Mouse (Mus musculus) telencephalon, adult 2 months (tissue): ENCODE measurements around the gene Ndufaf1.
A peak's percentile ranks its signal among the peaks of the same experiment; 100 is the strongest.
"Not testable (repeated sequence)": the region's sequence is repeated elsewhere in the genome, so short reads cannot be mapped to it uniquely, and the experiment has no call there.

Source experiments
- DNase-seq: peaks from one replicate; pipeline ENCODE4 v3.0.0-alpha.2; 2011; ENCODE audit warnings: low read depth, low spot score

The Ndufaf1 gene

GRCm38 (mm10) chr2:119662220-119663182 lies at the start of gene Ndufaf1:
Gene Ndufaf1, minus strand, starts transcription at chr2:119662827.
- DNase-seq, result peak; percentile 82

- no peak for DNase-seq
These were observed 47.4 kb upstream of the Ndufaf1 start for GRCm38 (mm10) chr2:119710011-119710410.

- DNase-seq, result no peak
These were observed 45.0 kb upstream of the Ndufaf1 start for GRCm38 (mm10) chr2:119707676-119708075.

GRCm38 (mm10) chr2:119703171-119703570 lies 40.5 kb upstream of the Ndufaf1 start:
- DNase-seq, result no peak

GRCm38 (mm10) chr2:119699962-119700361 lies 37.3 kb upstream of the Ndufaf1 start:
- peak; percentile 28 for DNase-seq

- no peak for DNase-seq
These were observed 35.8 kb upstream of the Ndufaf1 start for GRCm38 (mm10) chr2:119698472-119698871.

GRCm38 (mm10) chr2:119696111-119696510 lies 33.5 kb upstream of the Ndufaf1 start:
- no peak for DNase-seq

GRCm38 (mm10) chr2:119694826-119695225 lies 32.2 kb upstream of the Ndufaf1 start:
- DNase-seq, result no peak

GRCm38 (mm10) chr2:119692003-119692701 lies 29.5 kb upstream of the Ndufaf1 start:
- DNase-seq, result no peak

GRCm38 (mm10) chr2:119683706-119684105 lies 21.1 kb upstream of the Ndufaf1 start:
- DNase-seq, result no peak

GRCm38 (mm10) chr2:119675831-119676230 lies 13.2 kb upstream of the Ndufaf1 start:
- DNase-seq, result no peak

- DNase-seq, result no peak
These were observed 12.7 kb upstream of the Ndufaf1 start for GRCm38 (mm10) chr2:119675215-119675784.

- peak; percentile 52 for DNase-seq
These were observed 12.0 kb upstream of the Ndufaf1 start, which contains the start of gene Rtf1 for GRCm38 (mm10) chr2:119674525-119675214. Gene Rtf1, plus strand, starts transcription at chr2:119675068.

GRCm38 (mm10) chr2:119669010-119669409 lies 6.4 kb upstream of the Ndufaf1 start:
- no peak for DNase-seq

- not testable (repeated sequence) for DNase-seq
These were observed 3.1 kb upstream of the Ndufaf1 start for GRCm38 (mm10) chr2:119665744-119666143.

GRCm38 (mm10) chr2:119644254-119644653 lies 18.4 kb downstream of the Ndufaf1 start:
- no peak for DNase-seq

GRCm38 (mm10) chr2:119641214-119641912 lies 21.3 kb downstream of the Ndufaf1 start:
- DNase-seq, result no peak

GRCm38 (mm10) chr2:119636781-119637180 lies 25.8 kb downstream of the Ndufaf1 start:
- no peak for DNase-seq

GRCm38 (mm10) chr2:119621302-119621701 lies 41.3 kb downstream of the Ndufaf1 start:
- no peak for DNase-seq

GRCm38 (mm10) chr2:119619002-119619401 lies 43.6 kb downstream of the Ndufaf1 start:
- not testable (repeated sequence) for DNase-seq
